Mouse (Mus musculus) cerebellum, adult 2 months (tissue): ENCODE results near the gene Prrx1. TPM values are rescaled to one million over a fixed set of nuclear protein-coding genes. Genes with fewer than 3 reads are reported as not detected.

ENCODE experiments used
- DNase-seq, 2 experiments: peaks; one replicate each; pipeline ENCODE4 v3.0.0; 2021
- H3K27ac ChIP-seq: fragments of 200-500 bp; 2 replicates; pipeline ENCODE4 v1.5.1; 2012; ENCODE audit warnings: low read length, control low read depth, inconsistent platforms; ENCODE audit not compliant: insufficient read depth
- H3K27me3 ChIP-seq: fragments of 200-500 bp; 2 replicates; pipeline ENCODE4 v1.6.1; 2012; ENCODE audit warnings: inconsistent platforms, mild to moderate bottlenecking, low read length, moderate library complexity; ENCODE audit not compliant: control insufficient read depth, insufficient read depth
- H3K4me1 ChIP-seq: fragments of 200-500 bp; 2 replicates; pipeline ENCODE4 v1.6.1; 2011; ENCODE audit warnings: low read length; ENCODE audit not compliant: control insufficient read depth, insufficient read depth
- H3K4me3 ChIP-seq: fragments of 200-500 bp; replicated peaks from 2 replicates; pipeline ENCODE3; 2011; ENCODE audit warnings: mild to moderate bottlenecking, low read depth, low read length, control low read depth; ENCODE audit not compliant: insufficient read depth
- CTCF ChIP-seq: fragments of 200-500 bp; IDR thresholded peaks from 2 replicates; pipeline ENCODE4 v1.5.1; 2011; ENCODE audit warnings: low read depth, mild to moderate bottlenecking, control low read depth, low read length, moderate library complexity, borderline replicate concordance; ENCODE audit not compliant: insufficient read depth
- POLR2A ChIP-seq: fragments of 200-500 bp; IDR thresholded peaks from 2 replicates; pipeline ENCODE4 v1.6.1; 2011; ENCODE audit warnings: low read length, control low read depth, borderline replicate concordance; ENCODE audit not compliant: insufficient read depth
- WGBS: fragments of 180-500 bp; shearing (Covaris S2); methylation state at CpG from one replicate; pipeline ENCODE4 v1.1.7; 2018; 5-methylcytosine and 5-hydroxymethylcytosine counted together
- polyA plus RNA-seq: library from polyadenylated mRNA; depleted of rRNA; stranded (reverse); fragments of >200 nt; gene quantifications from 2 replicates; pipeline ENCODE4 v1.2.3, GENCODE M21; 2012; rRNA removed

Gene Prrx1
- polyA plus RNA-seq, 1 experiment, result 4.6 TPM

DNA sequence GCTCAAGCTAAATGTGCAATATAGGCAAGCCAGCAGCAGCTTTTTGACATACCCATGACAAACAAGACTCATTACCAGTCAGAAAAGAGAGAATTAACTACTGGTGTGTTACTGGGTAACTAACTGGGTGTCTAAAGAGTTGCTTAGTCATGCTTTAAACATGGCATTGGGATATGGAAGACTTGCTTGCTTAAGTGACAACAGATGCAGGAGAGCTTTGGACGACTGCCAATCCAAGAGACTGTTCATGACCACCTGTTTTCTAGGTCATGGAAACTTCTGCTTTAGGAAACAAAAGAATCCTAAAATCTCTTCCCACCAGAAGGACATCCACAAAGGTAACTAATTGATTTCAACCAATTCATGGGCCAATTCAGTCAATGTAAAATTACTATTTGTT lies 61.7 kb downstream of the Prrx1 start:
- H3K4me1 ChIP-seq, result no peaks in the 10 kb centered on the region
- DNase-seq, result no peak
- H3K4me3 ChIP-seq, result no peak overlapping the region
- no peak for TF ChIP-seq POLR2A
- no peak for TF ChIP-seq CTCF
- no peak overlapping the region for H3K27ac ChIP-seq
- no peaks in the 10 kb centered on the region for H3K27me3 ChIP-seq
- WGBS, result 18% methylated on average over 1 of the region's 1 CpGs

DNA sequence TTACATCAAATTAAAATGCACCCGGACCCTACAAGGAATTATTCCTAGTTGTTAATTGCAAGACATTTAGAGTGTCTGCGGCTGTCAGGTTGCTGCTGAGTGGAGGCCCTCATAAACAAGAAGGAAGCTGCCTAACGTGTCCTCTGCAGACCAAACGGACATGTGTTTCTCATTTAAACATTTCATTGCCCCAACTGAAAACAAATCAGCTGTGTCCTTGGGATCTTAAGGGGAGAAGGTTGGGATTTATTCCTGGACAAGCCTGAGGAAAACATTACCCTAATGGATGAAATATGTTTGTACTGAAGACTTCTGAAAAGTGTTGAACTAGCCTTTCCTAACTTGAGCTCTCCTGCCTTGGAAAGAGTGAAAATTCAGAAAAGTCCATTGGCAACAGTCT lies 74.6 kb downstream of the Prrx1 start:
- Histone ChIP-seq H3K27me3 (no peaks in the 10 kb centered on the region), H3K4me3 (no peak overlapping the region), H3K4me1 (no peaks in the 10 kb centered on the region), H3K27ac (no peak overlapping the region)
- no peak for DNase-seq
- WGBS, result 88% methylated on average over 4 of the region's 4 CpGs
- no peak for TF ChIP-seq CTCF
- TF ChIP-seq POLR2A, result no peak

DNA sequence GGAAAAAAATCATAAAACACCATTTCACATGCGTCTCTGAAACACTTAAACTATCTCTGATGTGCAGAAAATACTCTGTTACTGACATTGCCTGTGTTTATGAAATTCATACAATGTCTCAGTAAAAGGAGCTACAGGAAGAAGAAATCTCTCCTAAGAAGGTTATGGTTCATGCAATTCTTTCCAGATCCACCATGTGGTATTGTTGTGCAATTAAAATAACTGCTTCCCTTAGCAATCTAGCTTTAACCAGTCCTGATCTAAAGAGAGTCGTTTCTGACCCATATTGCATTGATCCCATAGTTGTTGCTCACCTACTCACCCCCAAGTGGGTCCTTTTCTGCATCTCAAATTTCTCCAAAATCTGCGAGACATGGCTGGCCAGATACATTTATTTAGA lies 82.3 kb downstream of the Prrx1 start:
- Histone ChIP-seq H3K27me3 (no peaks in the 10 kb centered on the region), H3K4me3 (no peak overlapping the region), H3K4me1 (no peaks in the 10 kb centered on the region), H3K27ac (no peak overlapping the region)
- TF ChIP-seq CTCF (no peak), POLR2A (no peak)
- WGBS, result 72% methylated on average over 3 of the region's 3 CpGs
- DNase-seq, result no peak

DNA sequence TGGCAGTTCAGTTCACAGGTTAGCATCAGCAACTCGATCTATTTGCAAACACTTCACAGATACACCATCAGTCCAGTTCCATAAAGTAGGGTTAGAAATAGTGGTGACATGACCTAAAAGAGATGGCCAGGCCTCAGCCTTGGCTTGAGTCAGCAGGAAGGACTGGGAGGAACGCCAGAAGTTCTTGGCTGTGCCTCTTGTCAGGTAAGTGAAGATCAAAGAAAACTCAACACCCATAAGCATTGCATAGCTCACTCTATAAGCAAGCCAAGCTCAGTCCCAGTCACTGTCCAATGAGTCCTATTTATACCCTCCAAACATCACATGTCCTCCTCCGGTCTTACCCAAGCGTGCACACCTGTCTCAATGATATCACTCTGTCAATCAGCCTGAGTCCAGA lies 87.2 kb downstream of the Prrx1 start:
- peak in 1 of 2 experiments; percentile 1 for DNase-seq
- no peak for TF ChIP-seq CTCF
- TF ChIP-seq POLR2A, result no peak
- 75% methylated on average over 4 of the region's 4 CpGs for WGBS
- H3K27me3 ChIP-seq, result no peaks in the 10 kb centered on the region
- no peak overlapping the region for H3K4me3 ChIP-seq
- H3K27ac ChIP-seq, result no peak overlapping the region
- H3K4me1 ChIP-seq, result no peaks in the 10 kb centered on the region

DNA sequence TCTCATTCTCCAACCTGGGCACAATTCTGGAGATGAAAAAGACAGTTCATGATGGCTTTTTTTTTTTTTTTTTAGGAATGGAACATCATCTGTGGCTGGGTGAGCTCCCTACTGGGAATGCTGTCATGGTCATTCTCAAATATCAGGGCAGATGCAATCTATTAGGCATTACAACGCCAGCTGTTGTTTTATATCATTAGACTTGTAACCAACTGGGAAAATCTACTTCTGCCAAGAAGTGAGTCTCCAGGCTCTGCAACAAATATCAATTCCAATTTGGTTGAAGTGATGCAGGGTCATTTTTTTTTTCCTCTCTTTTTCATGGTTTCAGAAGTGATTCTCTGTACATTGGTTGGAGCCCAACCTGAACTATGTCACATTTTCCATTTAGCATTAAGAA lies 91.7 kb downstream of the Prrx1 start:
- H3K27ac ChIP-seq, result no peak overlapping the region
- no peak for TF ChIP-seq POLR2A
- no peak for TF ChIP-seq CTCF
- no peak for DNase-seq
- no peaks in the 10 kb centered on the region for H3K27me3 ChIP-seq
- WGBS, result 15% methylated on average over 1 of the region's 1 CpGs
- H3K4me3 ChIP-seq, result no peak overlapping the region
- H3K4me1 ChIP-seq, result no peaks in the 10 kb centered on the region

DNA sequence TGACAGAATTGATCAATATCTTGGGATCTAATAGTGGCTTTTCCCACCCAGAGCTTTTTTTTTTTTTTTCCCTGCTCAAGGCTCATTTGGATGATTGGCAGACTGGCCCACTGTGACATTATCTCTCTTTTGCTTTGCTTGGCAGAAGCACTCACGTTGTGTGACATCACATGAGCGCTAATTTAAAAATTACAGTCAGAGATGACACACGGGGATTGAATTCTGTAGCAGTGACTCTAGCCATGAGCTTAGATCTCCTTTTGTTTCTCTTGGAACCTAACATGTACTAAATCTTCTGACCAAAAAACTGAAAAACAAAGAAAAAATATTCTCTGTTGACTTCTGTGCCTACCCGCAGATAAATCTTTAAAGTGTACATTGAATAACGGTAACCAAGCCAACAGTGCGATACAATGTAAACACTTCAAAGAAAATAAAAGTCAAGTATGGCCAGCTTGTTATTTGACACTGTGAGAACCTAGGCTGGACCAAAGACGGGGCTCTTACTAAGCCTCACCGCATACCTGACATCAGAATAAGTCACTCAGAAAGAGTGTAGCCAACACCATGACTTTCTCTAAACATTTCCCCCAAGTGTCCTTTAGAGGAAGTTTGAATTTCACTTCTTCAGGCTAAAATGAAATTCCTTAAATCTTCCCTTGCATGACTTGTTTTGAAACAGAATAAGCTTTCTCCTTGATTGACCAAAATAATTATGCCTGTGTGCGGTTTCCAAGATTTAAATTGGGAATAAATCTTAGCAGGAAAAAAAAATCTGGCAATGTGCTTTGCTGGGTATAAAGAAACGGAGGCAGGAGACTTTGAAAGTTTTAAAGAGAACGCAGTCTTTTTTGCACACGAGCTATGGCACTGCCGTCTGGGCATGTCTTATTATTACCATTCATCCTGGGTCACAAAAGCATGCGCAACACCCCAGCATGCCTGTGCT lies 104.3 kb downstream of the Prrx1 start:
- no peak for DNase-seq
- TF ChIP-seq POLR2A (no peak), CTCF (no peak)

DNA sequence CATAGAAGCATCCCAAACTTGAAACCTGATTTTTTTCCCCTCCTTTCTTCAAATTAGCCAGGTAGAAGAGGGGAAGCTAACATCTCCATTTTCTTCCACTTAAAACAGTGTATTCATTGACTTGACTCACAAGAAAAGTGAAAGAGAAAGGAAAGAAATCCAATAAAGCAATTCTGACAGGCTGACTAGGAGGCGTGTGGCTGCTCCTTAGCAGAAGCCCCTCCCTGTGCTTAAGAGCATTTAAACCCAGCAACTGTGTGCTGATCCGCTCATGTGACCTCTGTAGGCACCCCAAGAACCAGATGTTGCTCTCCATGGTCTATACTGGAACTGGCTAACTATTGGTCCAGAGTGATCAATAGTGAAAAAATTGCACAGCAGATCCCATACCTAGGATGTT lies 114.7 kb downstream of the Prrx1 start:
- Histone ChIP-seq H3K27me3 (no peaks in the 10 kb centered on the region), H3K27ac (no peak overlapping the region), H3K4me3 (no peak overlapping the region), H3K4me1 (no peaks in the 10 kb centered on the region)
- TF ChIP-seq POLR2A, result no peak
- TF ChIP-seq CTCF, result no peak
- DNase-seq, result no peak
- WGBS, result 80% methylated on average over 2 of the region's 2 CpGs

More for the DNA sequence above, 104.3 kb downstream of the Prrx1 start:
- no peak overlapping the region for H3K4me3 ChIP-seq
- 64% methylated on average over 14 of the region's 14 CpGs for WGBS
- no peak overlapping the region for H3K27ac ChIP-seq
- no peaks in the 10 kb centered on the region for H3K4me1 ChIP-seq
- no peaks in the 10 kb centered on the region for H3K27me3 ChIP-seq

DNA sequence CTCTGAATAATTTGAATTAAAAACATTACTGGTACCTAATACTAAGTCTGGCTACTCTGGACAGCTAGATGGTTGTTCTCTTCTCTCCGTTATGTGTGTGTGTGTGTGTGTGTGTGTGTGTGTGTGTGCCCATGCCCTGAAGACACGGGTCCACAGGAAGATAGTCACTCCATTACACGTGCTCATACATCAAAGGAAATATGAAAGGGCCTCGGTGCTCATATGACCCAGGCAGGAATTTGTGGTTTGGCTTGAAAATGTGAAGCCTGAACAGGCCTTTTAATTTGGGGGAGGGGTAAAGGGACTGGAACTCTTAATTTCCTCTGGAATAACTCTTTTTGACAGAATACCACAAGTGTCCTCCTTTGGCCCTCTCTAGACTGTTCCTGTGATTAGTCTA lies 115.5 kb downstream of the Prrx1 start:
- no peak overlapping the region for H3K27ac ChIP-seq
- no peak overlapping the region for H3K4me3 ChIP-seq
- TF ChIP-seq POLR2A, result no peak
- TF ChIP-seq CTCF, result no peak
- H3K4me1 ChIP-seq, result no peaks in the 10 kb centered on the region
- no peaks in the 10 kb centered on the region for H3K27me3 ChIP-seq
- 83% methylated on average over 4 of the region's 4 CpGs for WGBS
- no peak for DNase-seq

Other genes starting within 250 kb of the Prrx1 start
- gene Mroh9, start 228.0 kb downstream of the Prrx1 start, polyA plus RNA-seq, result not detected in 2 replicates
- 10.4 and 10.7 TPM in 2 replicates for gene Gorab, start 90.0 kb upstream of the Prrx1 start, polyA plus RNA-seq